Mouse (Mus musculus) cerebellum, adult 2 months (tissue): ENCODE results near the gene Pum1.

Experiments
- CTCF ChIP-seq: fragments of 200-500 bp; IDR thresholded peaks from 2 replicates; pipeline ENCODE4 v1.5.1; 2011; ENCODE audit warnings: low read depth, mild to moderate bottlenecking, control low read depth, low read length, moderate library complexity, borderline replicate concordance; ENCODE audit not compliant: insufficient read depth
- POLR2A ChIP-seq: fragments of 200-500 bp; IDR thresholded peaks from 2 replicates; pipeline ENCODE4 v1.6.1; 2011; ENCODE audit warnings: low read length, control low read depth, borderline replicate concordance; ENCODE audit not compliant: insufficient read depth

- TF ChIP-seq POLR2A (no peak), CTCF (no peak)
Measured at GRCm38 (mm10) chr4:130636761-130637160, 26.4 kb upstream of the Pum1 start.
